Mouse (Mus musculus) thymus, postnatal 10 days (tissue): Measurements from ENCODE around the gene Lrmda.

Experiments
- DNase-seq, 2 experiments: peaks; one replicate each; pipeline ENCODE4 v3.0.0; 2021; ENCODE audit warnings: low spot score in 2 of 2

Lrmda gene

DNA sequence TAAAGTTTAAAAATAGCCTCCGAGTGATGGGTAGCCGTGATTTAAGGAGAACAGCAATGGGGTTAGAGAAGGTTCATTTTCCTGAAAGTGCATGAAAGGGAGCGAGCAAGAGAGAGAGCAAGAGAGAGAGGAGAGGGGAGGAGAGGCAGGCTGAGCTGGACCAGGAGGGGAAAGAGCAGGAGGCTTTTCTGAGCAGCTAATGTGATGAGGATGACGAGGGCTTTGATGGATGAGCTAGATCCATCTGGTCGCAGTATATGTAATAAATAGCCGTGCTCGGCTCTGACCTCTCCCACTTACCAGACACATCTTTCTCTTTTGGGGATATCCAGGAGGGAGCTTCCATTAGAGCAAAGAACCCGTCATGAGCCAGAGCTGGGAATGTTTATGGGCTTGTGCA lies 475.8 kb downstream of the Lrmda start:
- no peak for DNase-seq

GRCm38 (mm10) chr14:22497636-22498131 lies 478.2 kb downstream of the Lrmda start:
- no peak for DNase-seq

GRCm38 (mm10) chr14:22509747-22510530 lies 490.4 kb downstream of the Lrmda start:
- no peak for DNase-seq

- no peak for DNase-seq
These were observed 490.9 kb downstream of the Lrmda start for GRCm38 (mm10) chr14:22510531-22510785.

- DNase-seq = no peak
These were observed 495.0 kb downstream of the Lrmda start for GRCm38 (mm10) chr14:22514362-22515084.

GRCm38 (mm10) chr14:22530706-22531105 lies 511.2 kb downstream of the Lrmda start:
- no peak for DNase-seq

DNA sequence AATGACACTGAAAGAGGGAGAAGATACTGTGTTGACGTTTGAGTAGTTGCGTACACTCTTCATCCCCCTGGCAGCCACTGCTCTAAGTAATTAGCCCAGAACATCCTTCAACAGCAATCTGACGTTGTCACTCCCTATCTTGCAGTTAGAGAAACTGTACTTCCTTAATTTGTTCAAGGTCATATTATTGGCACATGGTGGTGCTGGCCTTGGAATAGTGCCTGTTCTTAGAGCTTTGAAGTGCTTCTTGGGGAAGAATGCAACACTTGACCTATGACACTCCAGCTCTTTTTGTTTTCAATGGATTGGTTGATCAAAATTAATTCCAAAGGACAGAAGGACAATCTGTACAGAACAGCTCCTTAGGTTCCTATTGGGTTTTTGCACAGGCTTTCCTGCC lies 514.0 kb downstream of the Lrmda start:
- DNase-seq = no peak

DNA sequence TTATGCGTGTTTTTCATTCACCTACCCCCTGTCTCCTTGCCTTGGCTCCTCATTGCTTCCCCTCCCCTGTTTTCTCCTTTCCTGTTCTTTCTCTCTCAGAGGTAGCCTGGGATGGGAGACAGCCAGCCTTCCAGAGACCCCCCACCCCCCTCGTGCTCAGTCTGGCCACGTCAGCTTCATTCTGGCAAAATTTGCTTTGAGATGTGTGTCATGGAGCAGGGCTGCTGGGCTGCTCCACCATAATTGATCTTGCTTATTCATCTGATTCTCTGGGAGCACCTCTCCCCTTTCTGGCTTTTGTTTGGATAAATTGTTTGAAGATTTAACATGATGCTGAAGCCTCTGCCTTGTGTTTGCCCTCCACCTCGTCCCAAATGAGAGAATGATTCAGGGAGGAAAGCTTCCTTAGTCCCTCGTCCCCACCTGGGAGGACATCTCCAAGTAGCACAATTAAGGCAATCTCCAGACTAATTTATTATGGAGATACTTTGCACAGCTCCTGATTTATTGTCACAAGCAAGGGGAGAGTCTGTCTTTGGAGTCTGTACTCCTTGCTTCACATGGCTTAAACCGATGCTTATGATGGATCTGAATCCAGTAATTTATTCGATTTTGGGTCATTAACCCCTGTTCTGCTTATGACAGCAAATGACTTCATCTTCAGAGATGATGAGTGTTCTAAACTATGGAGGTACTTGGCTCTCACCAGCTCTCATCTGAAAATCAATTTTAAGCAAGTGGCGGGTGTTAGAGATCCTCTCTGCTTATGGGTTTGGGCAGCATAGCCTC lies 526.6 kb downstream of the Lrmda start:
- DNase-seq = no peak

DNA sequence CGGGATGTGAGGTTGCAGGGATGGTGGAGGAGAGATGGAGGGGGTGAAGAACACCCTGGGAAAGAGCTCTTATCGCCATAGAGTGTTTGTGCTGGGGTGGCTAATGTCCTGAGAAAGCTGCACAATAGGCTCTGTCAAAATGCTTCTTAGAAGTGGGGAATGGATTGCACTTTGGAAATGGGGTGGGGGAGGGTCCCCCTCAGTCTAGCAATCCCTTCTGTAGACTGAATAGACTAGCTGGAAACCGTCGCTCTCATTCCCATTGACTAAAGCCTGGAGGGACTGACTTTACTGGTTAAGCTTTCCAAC lies 527.1 kb downstream of the Lrmda start:
- no peak for DNase-seq

- no peak for DNase-seq
These were observed 528.8 kb downstream of the Lrmda start for GRCm38 (mm10) chr14:22548286-22548685.

- no peak for DNase-seq
These were observed 529.7 kb downstream of the Lrmda start for GRCm38 (mm10) chr14:22549166-22549565.

DNA sequence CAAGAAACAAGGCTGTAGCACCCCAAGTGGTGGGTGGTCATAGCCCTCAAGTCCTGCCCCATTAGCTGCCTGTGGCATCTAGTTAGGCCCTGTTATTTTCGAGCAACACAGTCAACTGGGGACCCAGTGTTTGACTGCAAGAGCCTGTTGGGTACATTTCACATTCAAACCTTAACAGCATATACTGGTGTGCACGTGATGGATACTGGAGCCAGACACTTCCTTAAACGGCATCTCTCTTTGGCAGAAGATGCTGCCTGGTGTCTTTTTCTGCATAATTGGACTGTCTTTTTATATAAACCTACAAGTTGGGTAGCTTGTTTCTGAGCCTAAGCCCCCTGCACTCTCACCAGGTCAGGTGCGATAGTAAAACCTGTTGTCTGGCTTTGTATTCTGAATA lies 532.8 kb downstream of the Lrmda start:
- no peak for DNase-seq

GRCm38 (mm10) chr14:22552841-22553240 lies 533.3 kb downstream of the Lrmda start:
- no peak for DNase-seq

DNA sequence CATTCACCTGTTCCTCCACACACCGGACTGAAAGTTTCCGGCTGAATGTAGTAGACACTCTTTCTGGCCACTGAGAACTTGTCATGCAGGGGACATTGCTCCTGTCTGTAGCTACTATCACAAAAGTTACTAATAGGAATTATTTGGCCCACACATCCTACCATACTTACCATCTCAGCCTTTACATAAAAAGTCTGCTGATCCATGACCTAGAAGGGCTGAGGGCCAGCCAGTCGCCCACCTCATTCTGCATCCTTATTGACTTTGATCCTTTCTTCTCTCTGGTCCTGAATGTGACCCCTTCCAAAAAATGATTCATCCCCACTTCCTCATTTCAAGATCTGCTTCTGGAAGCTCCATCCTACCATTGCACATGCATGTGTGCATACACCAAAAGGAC lies 534.2 kb downstream of the Lrmda start:
- no peak for DNase-seq

- no peak for DNase-seq
These were observed 553.0 kb downstream of the Lrmda start for GRCm38 (mm10) chr14:22572486-22572885.

GRCm38 (mm10) chr14:22573585-22573984 lies 554.1 kb downstream of the Lrmda start:
- no peak for DNase-seq

- DNase-seq = no peak
These were observed 554.5 kb downstream of the Lrmda start for GRCm38 (mm10) chr14:22574006-22574405.

DNA sequence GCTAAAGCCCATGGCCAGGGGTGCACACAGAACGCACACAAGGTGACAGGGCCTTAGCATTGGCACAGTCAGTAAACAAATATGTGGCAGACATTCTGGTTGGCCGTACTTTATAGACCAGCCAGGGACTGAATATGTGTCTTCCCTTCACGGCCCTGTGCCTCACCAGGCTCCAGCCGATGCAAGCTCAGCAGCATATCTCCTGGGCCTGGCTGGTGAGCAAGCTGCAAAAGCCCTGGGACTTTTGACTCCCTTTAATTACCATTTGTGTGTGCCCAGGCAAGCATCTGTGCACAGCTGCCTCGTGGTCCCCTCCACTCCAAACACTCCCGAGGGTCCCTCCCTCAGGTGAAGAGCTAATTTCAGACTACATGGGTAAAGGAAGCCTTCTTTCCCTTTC lies 556.9 kb downstream of the Lrmda start:
- no peak for DNase-seq

- DNase-seq = no peak
These were observed 558.0 kb downstream of the Lrmda start for GRCm38 (mm10) chr14:22577411-22578037.

- peak; percentile 31 to 63 for DNase-seq
These were observed 558.7 kb downstream of the Lrmda start for GRCm38 (mm10) chr14:22578224-22578623.

DNA sequence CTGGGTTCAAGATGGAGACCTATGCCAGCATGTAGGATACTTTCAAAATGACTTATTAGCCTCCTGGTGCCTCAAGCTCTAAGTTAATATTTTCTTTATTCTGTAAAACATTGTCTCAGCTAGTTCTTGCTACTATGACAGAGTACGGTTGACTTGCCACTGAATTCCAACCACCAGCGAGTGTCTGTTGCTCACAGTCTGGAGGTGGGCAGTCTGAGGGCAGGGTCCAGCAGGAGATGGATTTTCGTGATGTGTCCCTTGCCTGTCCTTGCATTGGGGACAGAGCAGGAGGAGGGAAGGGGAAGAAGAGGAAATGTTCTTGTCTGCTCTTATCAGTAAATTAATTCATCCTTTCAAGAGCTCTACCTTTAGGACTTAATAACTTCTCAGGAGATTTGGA lies 559.5 kb downstream of the Lrmda start:
- DNase-seq = no peak

DNA sequence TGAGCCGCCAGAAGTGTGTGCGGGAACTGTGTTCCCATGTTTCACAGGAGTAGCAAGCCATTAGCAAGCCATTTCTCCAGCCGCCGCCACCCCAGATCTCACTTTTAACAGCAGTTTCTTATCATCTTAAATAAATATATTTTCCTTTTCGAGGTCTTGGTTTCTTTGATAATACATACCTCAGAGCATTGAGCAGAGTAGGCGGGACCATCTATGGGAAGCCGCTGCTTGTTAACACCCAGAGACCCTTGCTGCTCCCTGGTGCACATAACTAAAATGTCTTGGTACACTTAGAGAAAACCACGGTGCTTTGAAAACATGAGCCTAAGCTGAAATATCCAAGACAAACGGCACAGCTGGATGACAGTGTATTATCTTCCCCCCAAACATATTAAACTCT lies 562.6 kb downstream of the Lrmda start:
- no peak for DNase-seq
